Mouse (Mus musculus): ENCODE data around the gene Atoh7. TPM values are rescaled to one million over a fixed set of nuclear protein-coding genes. Genes with fewer than 3 reads are reported as not detected.
"Not testable (repeated sequence)": the region's sequence is repeated elsewhere in the genome, so short reads cannot be mapped to it uniquely, and the experiment has no call there.

Gene Atoh7
- total RNA-seq (2021): not detected in 2 replicates
- long read RNA-seq: 0 reads

- no peak for DNase-seq
Observed at GRCm38 (mm10) chr10:63099521-63099920, at the start of gene Atoh7. TSS of gene Atoh7 (plus strand) at chr10:63099651.

GRCm38 (mm10) chr10:63051267-63051666, 48.2 kb upstream of the Atoh7 start:
- no peak for DNase-seq

GRCm38 (mm10) chr10:63052011-63052410, 47.4 kb upstream of the Atoh7 start:
- DNase-seq: no peak

- no peak for DNase-seq
Observed at GRCm38 (mm10) chr10:63053007-63053406, 46.4 kb upstream of the Atoh7 start.

- not testable (repeated sequence) for DNase-seq
Observed at GRCm38 (mm10) chr10:63054071-63054470, 45.4 kb upstream of the Atoh7 start.

- no peak for DNase-seq
Observed at GRCm38 (mm10) chr10:63054586-63054985, 44.9 kb upstream of the Atoh7 start.

GRCm38 (mm10) chr10:63056966-63057750, 42.3 kb upstream of the Atoh7 start:
- peak; percentile 43 for DNase-seq

GRCm38 (mm10) chr10:63059862-63060261, 39.6 kb upstream of the Atoh7 start, which contains the start of gene Pbld1:
TSS of gene Pbld1 (plus strand) at chr10:63060162.
- DNase-seq: no peak

GRCm38 (mm10) chr10:63060406-63060805, 39.0 kb upstream of the Atoh7 start:
- DNase-seq: peak; percentile 48

GRCm38 (mm10) chr10:63061266-63061665, 38.2 kb upstream of the Atoh7 start:
- no peak for DNase-seq

GRCm38 (mm10) chr10:63062696-63063095, 36.8 kb upstream of the Atoh7 start:
- DNase-seq: no peak

GRCm38 (mm10) chr10:63063365-63063764, 36.1 kb upstream of the Atoh7 start:
- DNase-seq: no peak

GRCm38 (mm10) chr10:63064516-63064915, 34.9 kb upstream of the Atoh7 start:
- DNase-seq: no peak

- DNase-seq: no peak
Observed at GRCm38 (mm10) chr10:63065561-63065960, 33.9 kb upstream of the Atoh7 start.

GRCm38 (mm10) chr10:63065988-63066387, 33.5 kb upstream of the Atoh7 start:
- DNase-seq: peak; percentile 76

GRCm38 (mm10) chr10:63086304-63086703, 13.1 kb upstream of the Atoh7 start:
- no peak for DNase-seq

GRCm38 (mm10) chr10:63089103-63089757, 10.2 kb upstream of the Atoh7 start:
- DNase-seq: no peak

GRCm38 (mm10) chr10:63089758-63090571, 9.5 kb upstream of the Atoh7 start:
- no peak for DNase-seq

GRCm38 (mm10) chr10:63091915-63092314, 7.5 kb upstream of the Atoh7 start:
- no peak for DNase-seq

- no peak for DNase-seq
Observed at GRCm38 (mm10) chr10:63092616-63093550, 6.6 kb upstream of the Atoh7 start.

- DNase-seq: no peak
Observed at GRCm38 (mm10) chr10:63096757-63097156, 2.7 kb upstream of the Atoh7 start.

GRCm38 (mm10) chr10:63098191-63098590, 1.3 kb upstream of the Atoh7 start:
- DNase-seq: no peak

Data from adrenal gland, postnatal 25 days (tissue).